Mouse (Mus musculus) myocyte (in vitro differentiated cells): ENCODE results near the gene Cad.

Experiments
- CEBPB ChIP-seq: IDR thresholded peaks from 2 replicates; pipeline ENCODE4 v1.6.1; 2011; ENCODE audit warnings: mild to moderate bottlenecking, moderate library complexity; ENCODE audit not compliant: poor library complexity, insufficient read depth, severe bottlenecking
- POLR2A ChIP-seq: IDR thresholded peaks from one replicate; pipeline ENCODE4 v1.6.1; 2011; ENCODE audit warnings: low read depth, mild to moderate bottlenecking, control low read depth, moderate library complexity; ENCODE audit not compliant: insufficient read length
- TCF12 ChIP-seq: IDR thresholded peaks from one replicate; pipeline ENCODE4 v1.6.1; 2011; ENCODE audit warnings: mild to moderate bottlenecking, control low read depth; ENCODE audit not compliant: poor library complexity, insufficient read depth, severe bottlenecking

GRCm38 (mm10) chr5:31015913-31016312, 38.7 kb upstream of the Cad start:
- no peak for TF ChIP-seq CEBPB
- TF ChIP-seq TCF12 = no peak
- no peak for TF ChIP-seq POLR2A
